Mouse (Mus musculus) midbrain, embryonic 11.5 days (tissue): ENCODE results near the gene Pip4k2a. TPM values are rescaled to one million over a fixed set of nuclear protein-coding genes. Genes with fewer than 3 reads are reported as not detected.
A peak's percentile ranks its signal among the peaks of the same experiment; 100 is the strongest.
"Not testable (repeated sequence)": the region's sequence is repeated elsewhere in the genome, so short reads cannot be mapped to it uniquely, and the experiment has no call there.

ENCODE experiments used
- ATAC-seq: fragments of 200-750 bp; cut with Nextera tagmentation; 2 replicates; pipeline ENCODE4 v1.8.0; 2017; ENCODE audit warnings: moderate TSS enrichment, moderate library complexity; ENCODE audit not compliant: low FRiP score
- DNase-seq: peaks from one replicate; pipeline ENCODE4 v3.0.0; 2015; ENCODE audit warnings: low spot score; ENCODE audit errors: missing footprints
- H3K27ac ChIP-seq: fragments of 300-500 bp; sonication (generic); 2 replicates; pipeline ENCODE4 v1.5.1; 2014; ENCODE audit warnings: low read depth, low read length
- H3K27me3 ChIP-seq: fragments of 300-500 bp; sonication (generic); 2 replicates; pipeline ENCODE4 v1.6.1; 2014; ENCODE audit warnings: mild to moderate bottlenecking, low read length, moderate library complexity, mixed read lengths; ENCODE audit not compliant: control insufficient read depth, insufficient read depth
- H3K36me3 ChIP-seq: fragments of 300-500 bp; sonication (generic); 2 replicates; pipeline ENCODE4 v1.6.1; 2014; ENCODE audit warnings: mild to moderate bottlenecking, low read length, moderate library complexity, mixed read lengths; ENCODE audit not compliant: control insufficient read depth, insufficient read depth
- H3K4me1 ChIP-seq: fragments of 300-500 bp; sonication (generic); 2 replicates; pipeline ENCODE4 v1.6.1; 2014; ENCODE audit warnings: low read length; ENCODE audit not compliant: control insufficient read depth, insufficient read depth
- H3K4me2 ChIP-seq: fragments of 300-500 bp; sonication (generic); 2 replicates; pipeline ENCODE4 v1.6.1; 2014; ENCODE audit warnings: mild to moderate bottlenecking, moderate library complexity
- H3K4me3 ChIP-seq: fragments of 300-500 bp; sonication (generic); 2 replicates; pipeline ENCODE4 v1.5.1; 2014; ENCODE audit warnings: low read depth, low read length
- H3K9ac ChIP-seq: fragments of 300-500 bp; sonication (generic); 2 replicates; pipeline ENCODE4 v1.6.1; 2014; ENCODE audit warnings: low read length
- H3K9me3 ChIP-seq: fragments of 300-500 bp; sonication (generic); 2 replicates; pipeline ENCODE4 v1.6.1; 2016; ENCODE audit warnings: low read length; ENCODE audit not compliant: control insufficient read depth
- WGBS: fragments of 180-500 bp; shearing (Covaris S2); extraction: QIAGEN DNeasy Blood & Tissue Kit; methylation state at CpG from one replicate; pipeline ENCODE4 v1.1.7; 2014; 5-methylcytosine and 5-hydroxymethylcytosine counted together
- polyA plus RNA-seq: library from polyadenylated mRNA; unstranded; fragments of >200 nt; fragmentation: Nextera tagmentation; extraction: Ambion mirVana; gene quantifications from 2 replicates; pipeline ENCODE4 v1.2.1, GENCODE M21; 2014

Gene Pip4k2a
- polyA plus RNA-seq, 1 experiment from 2014 or later: 9.7 TPM

- no peak overlapping the region for H3K4me3 ChIP-seq
- H3K9ac ChIP-seq: no peak overlapping the region
- no peak overlapping the region for H3K4me2 ChIP-seq
- no peaks in the 10 kb centered on the region for H3K27me3 ChIP-seq
- H3K9me3 ChIP-seq: no peaks in the 10 kb centered on the region
- WGBS: 37% methylated on average over 2 of the region's 2 CpGs
- ATAC-seq (peak; percentile 70), DNase-seq (no peak)
- H3K27ac ChIP-seq: no peak overlapping the region
- peaks cover 11% of the 10 kb centered on the region; the same call in 1 of the 2 replicates for H3K4me1 ChIP-seq
- H3K36me3 ChIP-seq: no peaks in the 10 kb centered on the region
These were observed 91.4 kb downstream of the Pip4k2a start for GRCm38 (mm10) chr2:18906421-18907084.

DNA sequence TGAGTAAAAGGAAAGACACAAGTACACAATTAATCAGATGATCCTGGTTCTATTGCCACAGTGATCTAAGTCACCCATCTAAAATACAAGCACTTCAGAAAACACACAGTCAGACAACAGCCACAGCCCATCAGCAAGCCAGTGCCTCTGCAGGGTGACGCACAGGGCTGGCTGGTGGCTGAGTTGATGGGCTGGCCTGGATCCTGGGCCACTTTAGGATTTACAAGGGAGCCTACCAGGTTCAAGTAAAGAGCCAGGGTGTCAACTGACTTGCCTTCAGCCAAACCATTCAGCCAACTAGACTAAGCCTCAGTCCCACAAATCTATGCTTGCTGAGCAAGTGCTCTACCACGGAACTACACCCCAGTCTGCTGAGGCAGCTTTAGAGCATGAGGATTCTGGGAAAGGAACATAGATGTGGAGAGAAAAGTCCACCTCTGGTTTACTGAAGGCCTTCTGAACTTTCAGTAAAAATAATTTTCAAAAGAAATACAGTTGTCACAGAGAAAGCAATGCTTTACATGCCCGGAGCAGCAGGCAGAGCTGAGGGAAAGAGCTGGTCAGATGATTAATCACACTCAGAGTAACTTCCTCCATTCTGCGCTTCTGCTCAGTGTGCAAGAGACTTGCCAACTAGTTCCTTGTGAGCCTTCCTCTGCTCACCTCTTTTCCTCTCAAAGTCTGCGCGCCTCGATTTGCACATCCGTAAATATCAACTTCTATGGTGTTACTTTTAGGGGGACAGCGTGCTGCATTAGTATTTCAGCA is 94.4 kb downstream of the Pip4k2a start:
- no peak overlapping the region for H3K27ac ChIP-seq
- DNase-seq (no peak), ATAC-seq (no peak)
- H3K4me2 ChIP-seq: no peak overlapping the region
- H3K4me3 ChIP-seq: no peak overlapping the region
- no peaks in the 10 kb centered on the region for H3K27me3 ChIP-seq
- H3K4me1 ChIP-seq: peaks cover 11% of the 10 kb centered on the region; the same call in 1 of the 2 replicates
- 0 out of 2 replicates have a peak, but pooled peaks cover 3% of the 10 kb centered on the region for H3K36me3 ChIP-seq
- H3K9ac ChIP-seq: no peak overlapping the region
- 93% methylated on average over 9 of the region's 9 CpGs for WGBS
- H3K9me3 ChIP-seq: no peaks in the 10 kb centered on the region

- H3K27ac ChIP-seq: no peak overlapping the region
- ATAC-seq (no peak), DNase-seq (no peak)
- no peak overlapping the region for H3K9ac ChIP-seq
- no peak overlapping the region for H3K4me2 ChIP-seq
- 90% methylated on average over 4 of the region's 4 CpGs for WGBS
- no peak overlapping the region for H3K4me3 ChIP-seq
- H3K9me3 ChIP-seq: no peaks in the 10 kb centered on the region
- H3K36me3 ChIP-seq: 0 out of 2 replicates have a peak, but pooled peaks cover 3% of the 10 kb centered on the region
- H3K27me3 ChIP-seq: no peaks in the 10 kb centered on the region
- peaks cover 3% of the 10 kb centered on the region for H3K4me1 ChIP-seq
These were observed 96.8 kb downstream of the Pip4k2a start for GRCm38 (mm10) chr2:18901133-18901532.

GRCm38 (mm10) chr2:18900635-18901034 is 97.3 kb downstream of the Pip4k2a start:
- H3K27me3 ChIP-seq: no peaks in the 10 kb centered on the region

GRCm38 (mm10) chr2:18897742-18898256 is 100.1 kb downstream of the Pip4k2a start:
- Histone ChIP-seq H3K9ac (no peak overlapping the region), H3K27me3 (no peaks in the 10 kb centered on the region), H3K4me3 (no peak overlapping the region), H3K27ac (no peak overlapping the region), H3K4me1 (peaks cover 5% of the 10 kb centered on the region; the same call in 1 of the 2 replicates), H3K4me2 (no peak overlapping the region), H3K9me3 (no peaks in the 10 kb centered on the region), H3K36me3 (0 out of 2 replicates have a peak, but pooled peaks cover 3% of the 10 kb centered on the region)
- no peak for DNase-seq
- ATAC-seq: no peak
- WGBS: 49% methylated on average over 10 of the region's 10 CpGs

More at GRCm38 (mm10) chr2:18900635-18901034, 97.3 kb downstream of the Pip4k2a start:
- no peak overlapping the region for H3K4me2 ChIP-seq
- 94% methylated on average over 2 of the region's 2 CpGs for WGBS
- no peak for DNase-seq
- H3K9ac ChIP-seq: no peak overlapping the region
- H3K36me3 ChIP-seq: 0 out of 2 replicates have a peak, but pooled peaks cover 3% of the 10 kb centered on the region
- peaks cover 5% of the 10 kb centered on the region; the same call in 1 of the 2 replicates for H3K4me1 ChIP-seq
- no peaks in the 10 kb centered on the region for H3K9me3 ChIP-seq
- no peak for ATAC-seq
- no peak overlapping the region for H3K4me3 ChIP-seq
- H3K27ac ChIP-seq: no peak overlapping the region

DNA sequence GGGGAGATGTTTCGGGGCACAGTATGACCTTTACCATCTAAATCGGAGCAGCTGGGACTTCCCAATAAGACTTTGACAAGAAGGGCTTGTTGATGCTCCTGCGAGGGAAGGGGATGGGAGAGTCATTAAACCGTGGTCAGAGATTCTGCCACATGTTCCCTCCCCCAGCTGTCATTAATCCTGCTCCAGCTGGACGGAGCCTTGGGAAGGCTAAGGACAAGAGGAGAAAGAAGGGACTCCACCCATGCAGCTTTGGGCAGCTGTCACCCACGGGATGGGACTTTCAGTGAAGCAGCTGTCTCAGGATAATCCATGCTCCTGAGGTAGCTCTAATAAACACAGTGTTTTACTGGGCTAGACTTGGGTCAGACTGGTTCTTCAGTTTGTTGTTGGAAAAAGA is 101.9 kb downstream of the Pip4k2a start:
- no peak; the same call in 1 of the 2 replicates for ATAC-seq
- H3K4me2 ChIP-seq: no peak overlapping the region
- no peak for DNase-seq
- H3K27ac ChIP-seq: no peak overlapping the region; the same call in 1 of the 2 replicates
- WGBS: 44% methylated on average over 6 of the region's 6 CpGs
- no peaks in the 10 kb centered on the region for H3K9me3 ChIP-seq
- no peaks in the 10 kb centered on the region for H3K27me3 ChIP-seq
- 0 out of 2 replicates have a peak, but pooled peaks cover 3% of the 10 kb centered on the region for H3K36me3 ChIP-seq
- H3K4me3 ChIP-seq: no peak overlapping the region
- H3K9ac ChIP-seq: no peak overlapping the region
- H3K4me1 ChIP-seq: peaks cover 5% of the 10 kb centered on the region; the same call in 1 of the 2 replicates

GRCm38 (mm10) chr2:18893336-18893735 is 104.6 kb downstream of the Pip4k2a start:
- not testable (repeated sequence) for H3K4me3 ChIP-seq, H3K4me1 ChIP-seq, H3K27me3 ChIP-seq, DNase-seq, H3K27ac ChIP-seq, H3K9me3 ChIP-seq, H3K36me3 ChIP-seq, ATAC-seq, H3K4me2 ChIP-seq, H3K9ac ChIP-seq
- 96% methylated on average over 1 of the region's 1 CpGs for WGBS

GRCm38 (mm10) chr2:18891991-18892537 is 105.9 kb downstream of the Pip4k2a start:
- no peak overlapping the region for H3K27ac ChIP-seq
- ATAC-seq: no peak
- WGBS: 91% methylated on average over 10 of the region's 10 CpGs

More at GRCm38 (mm10) chr2:18891991-18892537, 105.9 kb downstream of the Pip4k2a start:
- Histone ChIP-seq H3K36me3 (no peaks in the 10 kb centered on the region), H3K9me3 (no peaks in the 10 kb centered on the region), H3K27me3 (no peaks in the 10 kb centered on the region), H3K4me2 (no peak overlapping the region), H3K4me1 (peaks cover 5% of the 10 kb centered on the region; the same call in 1 of the 2 replicates), H3K4me3 (no peak overlapping the region), H3K9ac (no peak overlapping the region)
- no peak for DNase-seq
